Mouse (Mus musculus): ENCODE data around the gene Ccl9. TPM values are rescaled to one million over a fixed set of nuclear protein-coding genes. Genes with fewer than 3 reads are reported as not detected.

Gene Ccl9
- polyA plus RNA-seq, 1 experiment from 2014 or later: 1.5 TPM

- H3K27me3 ChIP-seq: no peaks in the 10 kb centered on the region
- no peak within 1 kb of the TSS for H3K27ac ChIP-seq (replicated peaks)
- H3K4me3 ChIP-seq: no peak within 1 kb of the TSS
- WGBS: 83% methylated on average over 5 of the region's 5 CpGs
- 0 out of 2 replicates have a peak, but pooled peaks cover 3% of the 10 kb centered on the region for H3K4me1 ChIP-seq
- no peak for ATAC-seq (ENCODE audit: low FRiP score, low read depth)
- H3K4me2 ChIP-seq (replicated peaks): no peak within 1 kb of the TSS
- no peak within 1 kb of the TSS; the same call in 1 of the 2 replicates for H3K9ac ChIP-seq (replicated peaks)
- no peaks in the 10 kb centered on the region for H3K36me3 ChIP-seq
- H3K9me3 ChIP-seq: no peaks in the 10 kb centered on the region
Measured at GRCm38 (mm10) chr11:83530360-83530759, 48.1 kb downstream of the Ccl9 start, which contains the start of gene Ccl5. TSS of gene Ccl5 (minus strand) at chr11:83530518.

GRCm38 (mm10) chr11:83529024-83529423, 49.4 kb downstream of the Ccl9 start:
- 81% methylated on average over 12 of the region's 12 CpGs for WGBS
- Histone ChIP-seq H3K9ac (replicated peaks) (no peak overlapping the region; the same call in 1 of the 2 replicates), H3K27me3 (no peaks in the 10 kb centered on the region), H3K27ac (replicated peaks) (no peak overlapping the region), H3K4me2 (replicated peaks) (no peak overlapping the region), H3K4me1 (no peaks in the 10 kb centered on the region), H3K4me3 (no peak overlapping the region), H3K36me3 (no peaks in the 10 kb centered on the region), H3K9me3 (no peaks in the 10 kb centered on the region)
- no peak for ATAC-seq (ENCODE audit: low FRiP score, low read depth)

Other genes starting within 250 kb of the Ccl9 start
- gene Rasl10b, start 169.5 kb downstream of the Ccl9 start, polyA plus RNA-seq (2016; fragmentation: Nextera tagmentation; extraction: Ambion mirVana): 13.6 and 13.9 TPM in 2 replicates
- not detected in 2 replicates for gene Gas2l2, start 149.2 kb downstream of the Ccl9 start, polyA plus RNA-seq (2016; fragmentation: Nextera tagmentation; extraction: Ambion mirVana)
- gene 1700020L24Rik, start 141.0 kb downstream of the Ccl9 start, polyA plus RNA-seq (2016; fragmentation: Nextera tagmentation; extraction: Ambion mirVana): 0.29 TPM in 1 of 2 replicates, not detected in the other
- 2.1 and 3.3 TPM in 2 replicates for gene Mmp28, start 115.6 kb downstream of the Ccl9 start, polyA plus RNA-seq (2016; fragmentation: Nextera tagmentation; extraction: Ambion mirVana)
- 13.3 and 17.0 TPM in 2 replicates for gene Taf15, start 105.5 kb downstream of the Ccl9 start, polyA plus RNA-seq (2016; fragmentation: Nextera tagmentation; extraction: Ambion mirVana)
- 0.12 TPM in 1 of 2 replicates, not detected in the other for gene Heatr9, start 56.5 kb downstream of the Ccl9 start, polyA plus RNA-seq (2016; fragmentation: Nextera tagmentation; extraction: Ambion mirVana)
- not detected in 2 replicates for gene Ccl5, start 48.1 kb downstream of the Ccl9 start, polyA plus RNA-seq (2016; fragmentation: Nextera tagmentation; extraction: Ambion mirVana)
- 1.2 and 1.4 TPM in 2 replicates for gene Ccl6, start 14.5 kb upstream of the Ccl9 start, polyA plus RNA-seq (2016; fragmentation: Nextera tagmentation; extraction: Ambion mirVana)
- gene Rpl9-ps1, start 67.0 kb upstream of the Ccl9 start, polyA plus RNA-seq (2016; fragmentation: Nextera tagmentation; extraction: Ambion mirVana): not detected in 2 replicates
- gene Ccl3, start 70.7 kb upstream of the Ccl9 start, polyA plus RNA-seq (2016; fragmentation: Nextera tagmentation; extraction: Ambion mirVana): 0.94 and 1.2 TPM in 2 replicates
- 0.38 and 0.50 TPM in 2 replicates for gene Ccl4, start 83.9 kb upstream of the Ccl9 start, polyA plus RNA-seq (2016; fragmentation: Nextera tagmentation; extraction: Ambion mirVana)
- gene Wfdc17, start 125.4 kb upstream of the Ccl9 start, polyA plus RNA-seq (2016; fragmentation: Nextera tagmentation; extraction: Ambion mirVana): 0.48 and 1.4 TPM in 2 replicates
- gene Wfdc18, start 130.4 kb upstream of the Ccl9 start, polyA plus RNA-seq (2016; fragmentation: Nextera tagmentation; extraction: Ambion mirVana): not detected in 2 replicates
- gene Wfdc21, start 168.3 kb upstream of the Ccl9 start, polyA plus RNA-seq (2016; fragmentation: Nextera tagmentation; extraction: Ambion mirVana): not detected in 2 replicates
- gene Heatr6, start 175.1 kb upstream of the Ccl9 start, polyA plus RNA-seq (2016; fragmentation: Nextera tagmentation; extraction: Ambion mirVana): 37.4 and 38.3 TPM in 2 replicates